Mouse (Mus musculus) megakaryocyte, adult 5-6 weeks (primary cell): ENCODE measurements around the gene Mrpl51. TPM values are rescaled to one million over a fixed set of nuclear protein-coding genes. Genes with fewer than 3 reads are reported as not detected.
"Not testable (repeated sequence)": the region's sequence is repeated elsewhere in the genome, so short reads cannot be mapped to it uniquely, and the experiment has no call there.

Experiments
- ATAC-seq: 2 replicates; pipeline ENCODE4 v1.8.0; 2016; ENCODE audit warnings: mild to moderate bottlenecking, inconsistent platforms; ENCODE audit not compliant: poor library complexity, severe bottlenecking
- total RNA-seq, 2 experiments: library from RNA; stranded (forward) in 1 of 2; stranded (reverse) in 1 of 2; fragments of 153-499, 151-499 nt in 1 of 2; fragments of 221-1000, 200-1000 nt in 1 of 2; gene quantifications; 2 replicates each; pipeline versions ENCODE4 v1.2.3 to v1.2.4; 2015 to 2017

The Mrpl51 gene
- total RNA-seq, 2 experiments from 2014 or later, result 81.9 to 91.9 TPM

DNA sequence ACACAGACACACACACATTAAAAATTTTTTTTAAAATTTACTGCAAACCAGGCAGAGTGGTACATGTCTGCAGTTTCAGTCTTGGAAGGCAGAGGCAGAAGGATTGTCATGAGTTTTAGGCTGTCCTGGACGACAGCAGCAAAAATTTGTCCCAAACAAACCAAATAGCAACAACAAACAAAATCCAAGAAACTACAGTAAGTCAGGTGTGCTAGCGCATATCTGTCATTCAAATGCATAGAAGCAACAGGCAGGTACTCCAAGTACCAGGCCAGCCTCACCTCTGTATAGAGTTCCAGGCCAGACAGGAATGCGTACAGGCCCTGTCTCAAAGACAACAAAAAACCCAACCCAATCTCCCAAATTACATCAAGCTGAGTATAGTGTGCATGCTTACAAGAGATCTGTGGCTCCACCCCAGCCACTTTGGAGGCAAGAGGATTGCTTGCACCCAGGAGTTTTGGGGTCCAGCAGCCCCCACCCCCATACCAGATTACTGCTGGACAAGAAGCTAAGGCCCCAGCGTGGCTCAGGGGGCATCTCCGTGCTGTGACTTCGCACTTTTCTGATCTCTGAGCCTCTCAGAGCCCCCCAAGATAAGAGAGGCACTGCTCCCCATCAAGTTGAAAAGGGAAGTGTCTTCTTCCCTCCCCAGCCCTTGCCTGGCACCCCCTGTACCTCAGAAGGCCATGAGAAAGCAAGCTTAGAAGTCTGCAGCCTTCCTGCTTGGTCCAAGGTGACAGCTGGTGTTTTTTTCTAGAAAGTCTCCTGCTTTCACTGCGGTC, 31.6 kb upstream of the Mrpl51 start:
- no peak for ATAC-seq

DNA sequence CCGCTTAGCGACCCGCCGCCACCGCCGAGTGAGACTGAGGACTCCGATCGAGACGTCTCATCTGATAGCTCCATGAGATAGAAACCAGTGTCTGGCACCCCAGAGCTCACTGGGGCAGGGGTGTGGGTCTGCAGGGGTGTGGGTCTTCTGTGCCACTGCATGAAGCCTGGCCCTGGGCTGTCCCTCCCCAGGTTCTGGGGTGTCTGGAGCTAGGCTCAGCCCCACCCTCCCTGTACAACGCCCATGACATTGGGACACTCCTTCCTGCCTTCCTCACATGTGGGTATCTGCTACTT, 31.1 kb upstream of the Mrpl51 start:
- ATAC-seq, result no peak

DNA sequence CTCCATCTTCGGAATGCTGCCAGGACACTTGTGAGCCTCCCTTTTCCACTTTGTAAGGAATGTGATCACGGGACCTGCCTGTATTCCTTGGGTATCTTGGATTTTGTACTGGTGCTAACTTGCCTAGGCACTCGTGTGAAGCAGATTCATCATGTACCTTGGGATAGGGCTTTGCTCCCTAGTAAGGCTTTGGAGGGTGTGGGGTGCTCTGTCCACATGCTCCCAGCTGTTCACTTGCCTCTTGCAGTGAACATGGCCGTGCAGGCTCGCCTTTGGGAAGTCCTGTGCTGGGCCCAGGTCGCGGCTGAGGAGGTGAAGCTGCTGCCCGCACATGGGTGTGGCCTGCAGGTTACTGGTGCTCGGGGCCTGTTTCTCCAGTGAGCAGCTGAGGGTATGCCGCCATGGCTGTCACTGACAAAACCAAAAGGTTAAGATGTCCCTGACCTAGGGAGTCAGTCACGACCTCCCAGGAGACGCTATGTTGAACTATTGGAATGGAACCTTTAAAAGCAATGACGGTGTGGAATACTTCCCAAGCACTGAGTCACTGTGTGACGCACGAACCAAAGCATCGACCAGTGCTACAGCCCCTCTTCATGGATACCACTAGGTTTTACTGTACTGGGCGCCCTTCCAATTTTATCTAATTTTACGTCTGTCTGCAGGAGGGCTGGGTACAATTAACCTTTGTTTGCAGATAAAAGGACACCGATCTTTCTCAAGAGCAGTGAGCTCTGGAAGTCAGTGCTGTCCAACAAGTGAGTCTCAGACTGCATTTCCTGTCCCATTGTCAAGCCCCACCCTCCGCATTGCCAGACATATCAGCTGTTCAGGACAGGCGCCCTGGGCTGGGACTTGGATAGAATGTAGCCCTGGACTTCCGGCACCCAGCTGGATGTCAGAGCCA, 30.5 kb upstream of the Mrpl51 start:
- ATAC-seq, result no peak

DNA sequence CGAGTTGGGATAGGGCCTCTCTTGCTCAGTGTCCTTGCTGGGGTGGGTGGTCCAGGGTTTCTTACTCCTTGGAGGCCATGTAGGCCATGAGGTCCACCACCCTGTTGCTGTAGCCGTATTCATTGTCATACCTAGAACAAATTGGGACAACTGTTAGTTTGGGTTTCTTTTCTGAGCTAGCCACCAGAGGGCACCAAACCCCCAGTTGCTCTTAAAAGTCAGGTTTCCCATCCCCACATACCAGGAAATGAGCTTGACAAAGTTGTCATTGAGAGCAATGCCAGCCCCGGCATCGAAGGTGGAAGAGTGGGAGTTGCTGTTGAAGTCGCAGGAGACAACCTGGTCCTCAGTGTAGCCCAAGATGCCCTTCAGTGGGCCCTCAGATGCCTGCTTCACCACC, 29.6 kb upstream of the Mrpl51 start:
- ATAC-seq, result not testable (repeated sequence)

DNA sequence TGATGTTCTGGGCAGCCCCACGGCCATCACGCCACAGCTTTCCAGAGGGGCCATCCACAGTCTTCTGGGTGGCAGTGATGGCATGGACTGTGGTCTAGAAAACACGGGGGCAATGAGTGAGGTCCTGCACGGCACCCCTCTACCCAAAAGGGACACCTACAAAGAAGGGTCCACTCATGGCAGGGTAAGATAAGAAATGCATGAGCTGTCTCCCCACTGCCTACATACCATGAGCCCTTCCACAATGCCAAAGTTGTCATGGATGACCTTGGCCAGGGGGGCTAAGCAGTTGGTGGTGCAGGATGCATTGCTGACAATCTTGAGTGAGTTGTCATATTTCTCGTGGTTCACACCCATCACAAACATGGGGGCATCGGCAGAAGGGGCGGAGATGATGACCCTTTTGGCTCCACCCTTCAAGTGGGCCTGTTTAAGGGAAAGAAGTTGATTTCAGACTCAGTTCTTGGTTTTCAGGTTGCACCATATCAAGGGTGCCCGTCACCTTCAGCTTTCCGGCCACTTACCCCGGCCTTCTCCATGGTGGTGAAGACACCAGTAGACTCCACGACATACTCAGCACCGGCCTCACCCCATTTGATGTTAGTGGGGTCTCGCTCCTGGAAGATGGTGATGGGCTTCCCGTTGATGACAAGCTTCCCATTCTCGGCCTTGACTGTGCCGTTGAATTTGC, 28.8 kb upstream of the Mrpl51 start:
- ATAC-seq, result not testable (repeated sequence)

DNA sequence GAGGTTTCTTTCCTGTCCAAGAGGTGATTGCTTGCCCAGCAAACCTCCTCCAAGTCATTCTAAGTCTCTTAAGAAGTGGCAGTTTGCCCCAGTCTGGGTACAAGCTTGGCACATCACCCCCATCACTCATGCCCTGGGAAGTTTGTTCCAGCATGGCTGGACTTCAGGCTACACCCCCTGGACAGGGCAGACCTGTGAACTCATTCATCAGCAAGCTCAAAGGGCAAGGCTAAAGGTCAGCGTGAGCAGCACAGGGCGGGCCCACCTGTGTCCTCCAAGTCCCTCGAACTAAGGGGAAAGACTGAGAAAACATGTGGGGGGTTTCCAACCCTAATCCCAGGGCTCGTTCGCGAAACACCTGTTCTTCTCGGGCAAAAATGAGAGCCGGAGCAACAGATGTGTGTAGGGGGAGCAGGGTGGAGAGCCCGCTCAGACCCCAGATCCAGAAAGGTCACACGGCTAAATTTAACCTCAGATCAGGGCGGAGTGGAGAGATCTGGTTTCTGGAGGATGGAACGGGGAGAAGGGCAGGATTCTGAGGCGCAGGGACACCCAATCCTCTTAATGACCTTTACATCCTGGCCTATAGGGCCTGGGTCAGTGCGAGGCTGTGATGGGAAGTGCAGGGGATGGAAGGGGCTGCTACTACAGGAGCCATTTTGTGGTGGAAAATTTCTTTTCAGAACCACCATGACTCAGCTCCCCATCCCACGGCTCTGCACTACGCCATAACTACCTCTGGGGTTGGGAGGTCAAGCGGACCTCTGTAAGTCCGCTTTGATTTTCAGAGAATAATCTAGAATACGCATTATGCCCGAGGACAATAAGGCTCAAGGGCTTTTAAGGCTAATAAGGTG, 27.6 kb upstream of the Mrpl51 start:
- peak; percentile 26 for ATAC-seq

DNA sequence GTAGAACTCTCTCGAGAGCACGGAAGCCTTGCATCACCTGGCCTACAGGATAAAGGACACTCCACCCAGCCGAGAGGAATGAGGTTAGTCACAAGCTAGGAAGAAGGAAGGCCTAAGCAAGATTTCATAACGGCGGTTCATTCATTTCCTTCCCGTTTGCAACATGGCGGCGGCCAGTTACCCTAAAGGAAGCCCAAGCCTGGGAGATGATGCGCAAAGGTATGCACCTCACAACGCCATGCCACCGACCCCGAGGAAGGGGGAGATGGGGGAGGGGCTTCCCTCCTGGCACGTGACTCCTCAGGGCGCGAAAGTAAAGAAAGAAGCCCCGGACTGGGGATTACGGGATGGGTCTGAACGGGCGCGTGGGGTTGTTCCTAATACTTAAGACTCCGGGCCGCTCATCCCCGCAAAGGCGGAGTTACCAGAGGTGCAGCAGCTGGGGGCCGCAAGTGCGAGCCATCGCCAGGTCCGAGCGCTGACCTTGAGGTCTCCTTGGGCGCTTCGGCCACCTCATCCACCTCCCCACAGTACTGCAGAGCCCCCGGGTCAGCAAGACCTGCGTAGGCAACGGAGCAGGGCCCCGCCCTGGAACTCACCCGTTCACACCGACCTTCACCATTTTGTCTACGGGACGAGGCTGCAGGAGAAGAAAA, 26.8 kb upstream of the Mrpl51 start:
- ATAC-seq, result peak; percentile 51

DNA sequence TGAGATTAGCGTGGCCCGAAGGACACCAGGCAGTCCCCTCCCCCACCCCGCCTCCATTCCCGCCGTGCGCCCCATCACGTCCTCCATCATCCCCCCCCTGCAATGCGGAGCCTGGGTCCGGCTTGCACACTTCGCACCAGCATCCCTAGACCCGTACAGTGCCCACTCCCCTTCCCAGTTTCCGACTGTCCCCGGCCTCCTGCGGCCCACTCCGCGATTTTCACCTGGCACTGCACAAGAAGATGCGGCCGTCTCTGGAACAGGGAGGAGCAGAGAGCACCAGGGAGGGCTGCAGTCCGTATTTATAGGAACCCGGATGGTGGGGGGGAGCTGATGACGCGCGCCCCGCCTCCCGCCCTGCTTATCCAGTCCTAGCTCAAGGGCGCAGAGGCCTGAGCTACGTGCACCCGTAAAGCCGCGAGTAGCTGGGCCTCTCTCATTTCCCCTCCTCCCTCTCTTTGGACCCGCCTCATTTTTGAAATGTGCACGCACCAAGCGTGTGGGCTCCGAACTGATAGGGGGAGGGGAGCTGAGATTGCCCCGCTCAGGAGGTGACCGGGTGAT, 26.2 kb upstream of the Mrpl51 start:
- peak; percentile 77 for ATAC-seq

DNA sequence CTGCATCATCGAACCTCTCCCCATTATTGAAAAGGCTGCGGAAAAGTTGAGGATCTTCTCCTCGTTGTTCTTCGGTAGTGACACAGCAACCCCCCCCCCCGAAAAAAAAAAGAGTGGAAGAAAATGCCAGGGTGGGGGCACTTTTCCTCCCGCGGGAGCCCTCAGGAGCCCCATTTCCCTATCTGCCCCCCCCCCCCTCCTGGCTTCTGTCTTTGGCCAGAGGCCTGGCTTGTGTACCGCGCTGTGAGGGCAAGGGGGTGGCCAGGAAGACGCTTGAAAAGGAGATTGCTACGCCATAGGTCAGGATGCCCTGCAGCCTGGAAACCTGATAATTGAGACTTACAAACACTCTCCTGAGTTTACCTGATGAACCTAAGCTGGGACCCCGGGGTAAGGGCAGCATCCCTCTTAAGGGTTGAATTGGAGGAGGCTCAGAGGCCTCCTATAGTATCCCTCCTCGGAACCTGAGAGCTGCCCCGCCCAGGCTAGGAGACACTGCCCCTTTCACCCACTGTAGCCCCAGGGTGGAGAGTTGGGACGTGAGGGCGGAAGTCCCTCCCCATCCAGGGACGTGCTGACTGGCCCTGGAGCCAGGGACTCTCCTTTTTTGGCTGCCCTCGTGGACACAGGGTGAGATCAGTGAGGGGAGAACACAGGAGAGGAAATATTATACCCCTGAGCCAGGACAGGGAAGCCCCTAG, 25.4 kb upstream of the Mrpl51 start, which contains the start of gene Gapdh:
TSS of gene Gapdh (minus strand) at position 417 of the 701 bp plus-strand sequence.
- peak; percentile 11; the same call in 1 of the 2 replicates for ATAC-seq

DNA sequence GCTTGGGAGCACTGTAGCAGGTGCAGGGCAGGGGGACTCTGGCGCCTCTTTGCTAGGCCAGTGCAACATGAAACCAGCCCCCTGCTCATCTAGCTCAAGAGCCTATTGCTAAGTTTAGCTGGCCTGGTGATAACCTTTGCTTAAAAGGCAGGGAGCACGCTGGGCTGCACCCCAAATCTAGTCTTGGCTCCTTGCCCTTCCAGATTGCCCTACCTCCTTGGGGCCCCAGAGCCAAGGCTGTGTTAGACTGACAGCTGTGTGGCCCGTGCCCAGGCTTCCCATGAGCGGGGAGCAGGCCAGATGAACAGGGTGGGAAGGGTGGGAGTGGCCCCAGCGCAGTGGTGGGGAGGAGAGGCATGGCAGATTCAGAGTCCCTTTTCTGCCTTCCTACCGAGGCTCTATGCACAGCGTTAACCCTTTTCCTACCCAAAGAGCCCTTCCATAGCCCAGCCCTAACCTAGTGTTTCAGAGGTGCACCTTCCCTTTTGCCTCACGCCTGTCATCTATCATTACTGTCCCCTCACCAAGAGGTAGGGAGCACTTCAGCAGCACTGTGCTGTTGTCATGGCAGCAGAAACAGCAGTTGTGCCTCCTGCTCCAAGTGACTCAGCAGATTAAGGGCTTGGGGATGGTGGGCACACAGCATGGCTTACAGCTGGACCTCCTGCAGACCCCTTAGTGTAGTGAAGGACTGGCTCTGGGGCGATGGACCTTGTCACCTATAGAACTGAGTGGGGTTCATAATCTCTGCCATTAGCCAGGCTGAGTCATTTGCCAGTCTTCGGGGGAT, 24.5 kb upstream of the Mrpl51 start:
- no peak for ATAC-seq

DNA sequence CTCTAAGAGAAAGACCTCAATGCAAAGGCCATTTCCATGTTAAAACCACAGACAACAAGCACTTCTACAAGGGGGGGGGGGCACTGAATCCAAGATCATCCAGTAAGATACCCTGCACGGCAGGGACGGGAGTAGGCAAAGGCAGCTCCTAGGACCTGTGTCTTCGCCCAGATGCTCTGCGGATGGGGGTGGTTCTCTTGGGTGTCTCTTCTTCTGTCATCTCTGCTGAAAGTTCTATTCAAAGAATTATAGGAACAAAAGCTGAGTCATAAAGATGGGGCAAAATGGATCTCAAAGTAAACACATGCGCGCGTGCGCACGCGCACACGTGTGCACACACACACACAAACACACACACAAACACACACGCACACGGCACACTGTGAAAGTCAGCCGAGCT, 23.5 kb upstream of the Mrpl51 start:
- no peak for ATAC-seq

DNA sequence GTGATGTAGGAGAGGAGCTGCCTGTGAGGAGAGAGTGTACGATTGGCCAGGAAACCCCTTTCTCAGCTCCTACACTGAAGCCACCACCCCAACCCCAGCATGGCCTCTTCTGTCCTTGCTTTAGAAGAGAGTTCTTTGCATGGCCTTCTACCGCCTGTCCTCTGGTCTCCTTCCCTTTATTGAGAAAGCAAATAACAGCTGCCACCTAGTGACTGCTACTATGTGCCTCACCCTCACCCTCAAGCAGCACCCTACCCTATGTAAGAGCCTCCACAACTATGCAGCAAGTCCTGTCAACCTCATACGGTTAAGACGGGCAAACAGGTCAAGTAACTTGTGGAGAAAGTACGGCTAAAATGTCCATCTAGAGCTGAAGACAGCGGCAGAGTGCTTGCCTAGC, 21.4 kb upstream of the Mrpl51 start:
- ATAC-seq, result no peak

DNA sequence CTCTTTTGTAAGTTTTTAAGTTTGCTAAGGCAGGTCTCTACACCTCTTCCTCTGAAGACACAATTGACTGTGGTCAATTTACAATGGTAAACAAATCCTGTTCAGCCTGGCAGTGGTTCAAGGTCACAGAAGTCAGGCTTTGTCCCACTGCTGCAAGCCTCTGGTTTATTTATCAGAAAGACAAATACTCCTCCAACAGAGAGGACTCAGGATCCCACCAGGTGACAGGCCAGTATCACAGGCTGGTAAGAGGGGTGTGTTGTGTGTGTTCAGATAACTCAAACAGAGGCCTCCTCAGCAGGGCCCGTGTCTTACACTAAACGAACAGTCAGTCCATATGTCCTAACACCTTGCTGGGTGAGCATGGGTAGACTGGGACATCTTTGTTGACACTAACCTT, 19.1 kb upstream of the Mrpl51 start:
- no peak for ATAC-seq

DNA sequence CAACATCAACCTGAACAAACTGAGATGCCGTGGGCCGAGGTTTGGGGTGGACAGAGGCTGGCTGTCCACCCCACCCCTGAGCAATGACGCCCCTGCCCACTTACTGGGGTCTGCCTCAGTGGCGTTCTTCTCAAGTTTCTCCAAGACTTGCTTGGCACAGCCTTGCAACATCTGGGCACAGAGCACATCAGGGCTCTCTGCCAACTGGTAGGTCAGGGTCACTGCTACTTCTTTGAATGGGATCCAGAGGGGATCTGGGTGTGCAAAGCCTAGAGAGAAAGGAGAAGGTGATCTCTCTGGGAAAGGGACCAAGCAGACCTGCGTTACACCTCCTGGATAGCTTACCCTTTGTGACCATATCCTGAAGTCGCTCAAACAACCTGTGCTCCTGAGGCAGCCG, 18.3 kb upstream of the Mrpl51 start:
- ATAC-seq, result no peak

DNA sequence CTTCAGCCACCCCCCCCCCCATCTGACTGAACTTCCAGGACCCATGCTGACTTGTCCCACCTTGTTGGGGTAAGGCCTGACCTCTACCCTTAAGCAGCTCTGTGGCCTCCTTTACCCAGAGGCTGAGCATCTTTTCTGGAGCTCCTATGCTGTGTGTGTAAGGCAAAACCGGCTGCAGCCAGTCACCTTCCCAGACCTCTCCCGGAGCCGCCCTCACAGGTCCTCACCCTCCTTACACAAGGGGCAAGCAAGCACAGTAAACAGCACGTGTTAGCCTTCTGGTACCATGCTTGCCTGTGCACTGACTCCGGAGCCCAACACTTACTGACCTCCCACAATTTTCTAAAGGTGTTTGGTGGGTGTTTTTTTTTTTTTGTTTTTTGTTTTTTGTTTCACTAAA, 16.1 kb upstream of the Mrpl51 start:
- ATAC-seq, result no peak

DNA sequence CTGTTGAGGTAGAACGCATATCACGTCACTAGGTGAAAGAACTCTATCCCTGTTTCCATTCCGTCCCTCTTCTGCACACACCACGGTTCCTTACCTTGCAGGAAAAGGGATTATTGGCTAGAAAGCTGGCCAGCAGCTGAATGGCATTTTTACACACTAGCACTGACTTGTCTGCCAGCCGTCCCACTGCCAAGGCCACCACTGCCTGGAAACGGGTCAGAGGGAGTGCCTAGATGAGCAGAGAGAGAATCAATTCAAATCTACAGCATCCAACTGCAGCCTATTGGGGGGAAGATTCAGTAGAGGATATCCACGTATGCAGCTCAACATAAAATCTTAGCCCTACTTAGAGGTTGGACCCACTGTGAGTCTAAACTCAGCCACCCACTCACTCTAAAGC, 12.0 kb upstream of the Mrpl51 start:
- ATAC-seq, result no peak

DNA sequence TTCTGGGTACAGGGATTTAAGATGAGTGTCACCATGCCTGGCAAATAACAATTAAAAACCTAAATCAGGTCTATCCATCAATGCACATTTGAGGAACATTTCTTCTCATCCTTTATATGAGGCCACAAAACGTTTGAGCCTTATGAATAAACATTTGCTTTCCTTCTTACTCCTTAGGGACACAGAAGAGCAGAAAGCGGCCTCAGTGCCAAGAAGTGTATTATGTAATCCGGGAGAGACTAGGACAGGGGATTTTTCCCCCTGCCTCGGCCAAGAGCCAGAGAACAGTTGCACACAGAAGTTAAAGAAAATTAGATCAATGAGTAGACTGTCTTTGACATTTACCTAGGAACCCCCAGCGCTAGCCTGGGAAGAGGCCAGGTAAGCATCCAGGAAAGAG, 9.5 kb upstream of the Mrpl51 start:
- ATAC-seq, result no peak

DNA sequence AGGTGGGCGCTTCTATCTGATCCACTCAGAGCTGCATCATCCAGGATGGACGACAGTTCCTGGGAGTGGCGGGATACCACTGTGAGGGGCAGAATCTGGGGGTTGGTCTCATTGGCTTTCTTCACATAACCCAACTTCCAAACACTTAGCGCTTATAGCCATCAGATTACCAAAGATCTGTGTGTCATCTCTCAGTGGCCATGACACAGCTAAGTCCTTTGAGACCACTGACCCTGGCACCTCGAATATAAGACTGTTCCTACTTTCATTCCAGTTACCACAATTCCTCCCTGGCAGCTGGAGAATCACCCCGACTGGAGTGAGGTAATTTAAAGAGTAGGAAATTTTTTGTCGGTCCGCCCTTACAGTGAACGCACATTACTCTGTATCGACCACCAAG, 5.4 kb upstream of the Mrpl51 start:
- no peak for ATAC-seq
